ENCODE assay signal across 9 mouse cellular contexts in genomic region chr10:18602030-18602429, GRCm38 (mm10). TPM values are rescaled to one million over a fixed set of nuclear protein-coding genes. Genes with fewer than 3 reads are reported as not detected.
DNase-seq lines count a peak whose midpoint lies in the region; TF ChIP-seq lines count a peak whose summit lies in the region.
"Had no signal": no experiment of that assay in that cellular context is flagged by ENCODE, and none has a peak within 500 bp of the region (broad histone marks: within the 10 kb centered on the region; RNA-seq: fewer than 3 reads in every experiment).

No protein-coding gene starts in this region.

- no peaks in the 10 kb centered on the region for H3K9me3 ChIP-seq in ES-Bruce4 (replicated peaks; ENCODE audit: control insufficient read depth, insufficient read depth, low read length, poor library complexity, severe bottlenecking)
- H3K9me3 ChIP-seq: liver, embryonic 15.5 days had no signal

- H3K36me3 ChIP-seq in ES-Bruce4 (ENCODE audit: control insufficient read depth, insufficient read depth, low read length, poor library complexity, severe bottlenecking): no peaks in the 10 kb centered on the region
- H3K36me3 ChIP-seq: liver, embryonic 15.5 days had no signal

- TF ChIP-seq POLR2A in ES-Bruce4 (IDR thresholded peaks at IDR 0.05; ENCODE audit: insufficient read depth, low read length): no peak

- no peaks in the 10 kb centered on the region for H3K27me3 ChIP-seq in ES-Bruce4 (ENCODE audit: control insufficient read depth, insufficient read depth, low read length, poor library complexity, severe bottlenecking)
- H3K27me3 ChIP-seq: liver, embryonic 15.5 days had no signal

- DNase-seq in adrenal gland, adult 2 months: peak; percentile 70
- peak; percentile 77 for DNase-seq in embryo, embryonic 10 days (ENCODE audit: low spot score)
- DNase-seq in gastrocnemius, postnatal 4 days (ENCODE audit: low spot score in 2 of 2): peak; percentile 32 to 55
- peak; percentile 69 to 83 for DNase-seq in layer of hippocampus, adult 2 months (ENCODE audit: low spot score in 2 of 2)
- peak; percentile 78 for DNase-seq in lung, postnatal 10 days
- peak; percentile 67 for DNase-seq in right cerebral cortex, adult 18-20 months
- peak; percentile 65 to 71 for DNase-seq in urinary bladder, postnatal 36 days (ENCODE audit: low spot score in 2 of 2)

- H3K4me1 ChIP-seq in ES-Bruce4 (ENCODE audit: control insufficient read depth, insufficient read depth, low read length): no peaks in the 10 kb centered on the region
- H3K4me1 ChIP-seq: liver, embryonic 15.5 days had no signal

- no peak for TF ChIP-seq EP300 in ES-Bruce4 (IDR thresholded peaks at IDR 0.05; ENCODE audit: insufficient read depth, low read depth, low read length)

- H3K9ac ChIP-seq in ES-Bruce4 (ENCODE audit: low read depth, poor library complexity, severe bottlenecking): no peak overlapping the region
- H3K9ac ChIP-seq: liver, embryonic 15.5 days had no signal

- H3K4me3 ChIP-seq in ES-Bruce4 (ENCODE audit: low read depth, low read length): no peak overlapping the region
- H3K4me3 ChIP-seq in layer of hippocampus, adult 2 months: no peak overlapping the region
- H3K4me3 ChIP-seq: liver, embryonic 15.5 days had no signal

- no peak overlapping the region for H3K27ac ChIP-seq in ES-Bruce4 (ENCODE audit: insufficient read depth, low read length)
- no peak overlapping the region for H3K27ac ChIP-seq in layer of hippocampus, adult 2 months
- H3K27ac ChIP-seq: liver, embryonic 15.5 days had no signal

- peak; percentile 36 for TF ChIP-seq CTCF in ES-Bruce4 (IDR thresholded peaks at IDR 0.05; ENCODE audit: low read depth, low read length)
- peak; percentile 85 for TF ChIP-seq CTCF in layer of hippocampus, adult 2 months (conservative IDR thresholded peaks at IDR 0.05)

RNA-seq across cellular contexts. Expression of gene Hebp2, which starts 56.2 kb away (rescaled TPM):
- 14.3 and 21.1 TPM in 2 replicates for polyA plus RNA-seq in ES-Bruce4 (2011; ENCODE audit: insufficient read depth, insufficient read length, low read depth, missing spikeins)
- total RNA-seq in adrenal gland, adult 2 months (2021): 1 to 10 TPM; 4.6 to 6.2 TPM
- 0.56 and 1.4 TPM in 2 replicates for polyA plus RNA-seq in adrenal gland, adult 2 months (2012; rRNA removed)
- 1 to 10 TPM; 3.8 to 4.6 TPM for total RNA-seq in gastrocnemius, postnatal 4 days (2021)
- 1 to 10 TPM; 2.7 to 2.8 TPM for total RNA-seq in layer of hippocampus, adult 2 months (2021)
